Mouse (Mus musculus): ENCODE data around the gene Stxbp4.

- TF ChIP-seq CTCF (IDR thresholded peaks at IDR 0.05 in 2 of 3, conservative IDR thresholded peaks at IDR 0.05 in 1 of 3; ENCODE audit: control insufficient read depth in 1 of 3, insufficient read depth in 1 of 3, low read depth in 2 of 3, low read length in 3 of 3, poor library complexity in 1 of 3, severe bottlenecking in 1 of 3) (no peak), ZC3H11A (IDR thresholded peaks at IDR 0.05; ENCODE audit: low read depth, low read length) (no peak), POLR2A (IDR thresholded peaks at IDR 0.05; ENCODE audit: control insufficient read depth in 1 of 2, insufficient read depth in 1 of 2, low read depth in 1 of 2, low read length in 2 of 2, poor library complexity in 1 of 2) (no peak), ELF1 (IDR thresholded peaks at IDR 0.05; ENCODE audit: low read depth, low read length) (no peak)
These were observed 10.1 kb downstream of the Stxbp4 start for GRCm38 (mm10) chr11:90627751-90628150.

Measured in MEL (cell line).